Mouse (Mus musculus) cerebellum, adult 2 months (tissue): ENCODE measurements at regions not wholly inside any gene's neighbourhood (a gene's known extent, or its start where the extent isn't known, plus 50 kb on each side); places are given as distances from the start of the nearest gene placed in this dataset.

Experiments
- CTCF ChIP-seq: fragments of 200-500 bp; IDR thresholded peaks from 2 replicates; pipeline ENCODE4 v1.5.1; 2011; ENCODE audit warnings: low read depth, mild to moderate bottlenecking, control low read depth, low read length, moderate library complexity, borderline replicate concordance; ENCODE audit not compliant: insufficient read depth
- POLR2A ChIP-seq: fragments of 200-500 bp; IDR thresholded peaks from 2 replicates; pipeline ENCODE4 v1.6.1; 2011; ENCODE audit warnings: low read length, control low read depth, borderline replicate concordance; ENCODE audit not compliant: insufficient read depth

DNA sequence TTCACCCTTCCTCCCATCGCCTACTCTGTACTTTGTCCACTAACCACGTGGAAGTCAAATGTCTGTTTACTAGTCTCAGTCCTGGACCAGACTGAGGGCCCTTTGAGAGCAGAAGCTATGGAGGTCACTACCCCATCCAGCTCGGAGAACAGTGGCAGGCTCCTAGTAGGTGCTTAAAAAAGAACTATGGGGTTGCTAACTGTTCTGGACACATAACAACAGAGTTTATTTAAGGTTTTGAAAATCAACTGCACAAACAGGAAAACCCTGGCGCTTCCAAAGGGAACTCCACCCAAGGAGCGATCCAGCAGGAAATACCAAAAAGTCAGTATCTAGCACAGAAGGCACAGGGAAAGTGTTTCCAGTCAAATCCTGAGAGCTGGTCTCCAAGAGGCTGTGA lies 75.5 kb upstream of the Klf9 start:
- no peak for TF ChIP-seq CTCF
- no peak for TF ChIP-seq POLR2A
